Mouse (Mus musculus) bone marrow, adult 2 months (tissue): ENCODE measurements around the gene Pdhb. TPM values are rescaled to one million over a fixed set of nuclear protein-coding genes. Genes with fewer than 3 reads are reported as not detected.

Experiments used
- H3K27ac ChIP-seq: fragments of 200-500 bp; 2 replicates; pipeline ENCODE4 v1.5.1; 2012; ENCODE audit warnings: low read depth, mild to moderate bottlenecking, control low read depth, inconsistent platforms, low read length; ENCODE audit not compliant: control insufficient read depth, poor library complexity, insufficient read depth
- H3K4me1 ChIP-seq: fragments of 200-500 bp; 2 replicates; pipeline ENCODE4 v1.6.1; 2011; ENCODE audit warnings: low read length; ENCODE audit not compliant: control insufficient read depth, insufficient read depth
- H3K4me3 ChIP-seq: fragments of 200-500 bp; replicated peaks from 2 replicates; pipeline ENCODE3; 2011; ENCODE audit warnings: mild to moderate bottlenecking, low read depth, low read length, control low read depth; ENCODE audit not compliant: control insufficient read depth
- CTCF ChIP-seq: fragments of 200-500 bp; IDR thresholded peaks from 2 replicates; pipeline ENCODE4 v1.5.1; 2011; ENCODE audit warnings: low read length, control low read depth; ENCODE audit not compliant: control insufficient read depth, insufficient read depth
- POLR2A ChIP-seq: fragments of 200-500 bp; IDR thresholded peaks from 2 replicates; pipeline ENCODE4 v1.6.1; 2011; ENCODE audit warnings: low read depth, mild to moderate bottlenecking, control low read depth, low read length, borderline replicate concordance; ENCODE audit not compliant: control insufficient read depth
- WGBS: fragments of 180-500 bp; shearing (Covaris S2); methylation state at CpG from one replicate; pipeline ENCODE4 v1.1.7; 2018; 5-methylcytosine and 5-hydroxymethylcytosine counted together
- polyA plus RNA-seq: library from polyadenylated mRNA; stranded (reverse); fragments of >200 nt; gene quantifications from 2 replicates; pipeline ENCODE4 v1.2.4, GENCODE M21; 2011; ENCODE audit warnings: low replicate concordance; ENCODE audit not compliant: missing spikeins, insufficient read depth, insufficient read length

The Pdhb gene
- polyA plus RNA-seq, 1 experiment = 77.9 TPM

DNA sequence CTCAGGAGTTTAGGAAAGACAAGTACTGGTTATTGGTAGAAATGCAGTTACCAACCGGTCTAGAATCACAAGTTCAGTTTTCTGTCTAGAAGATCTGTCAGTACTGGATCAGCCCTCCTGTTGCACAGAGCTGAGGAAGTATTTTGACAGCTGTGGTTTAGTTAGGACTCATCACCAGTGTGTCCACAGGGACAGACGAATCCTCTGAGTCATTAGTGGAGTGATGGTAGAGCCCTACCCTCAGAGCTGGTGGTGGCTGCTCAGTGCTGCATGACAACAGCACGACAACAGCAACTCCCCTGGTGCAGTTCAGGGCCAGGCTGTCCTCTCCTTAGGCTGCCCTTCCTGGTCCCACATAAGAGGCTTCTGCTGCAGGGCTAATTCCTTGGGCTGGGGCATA lies 18.8 kb downstream of the Pdhb start:
- TF ChIP-seq POLR2A = no peak
- no peak for TF ChIP-seq CTCF
- no peaks in the 10 kb centered on the region; the same call in 1 of the 2 replicates for H3K4me1 ChIP-seq
- H3K27ac ChIP-seq = no peak overlapping the region
- 53% methylated on average over 3 of the region's 3 CpGs for WGBS
- H3K4me3 ChIP-seq = no peak overlapping the region

DNA sequence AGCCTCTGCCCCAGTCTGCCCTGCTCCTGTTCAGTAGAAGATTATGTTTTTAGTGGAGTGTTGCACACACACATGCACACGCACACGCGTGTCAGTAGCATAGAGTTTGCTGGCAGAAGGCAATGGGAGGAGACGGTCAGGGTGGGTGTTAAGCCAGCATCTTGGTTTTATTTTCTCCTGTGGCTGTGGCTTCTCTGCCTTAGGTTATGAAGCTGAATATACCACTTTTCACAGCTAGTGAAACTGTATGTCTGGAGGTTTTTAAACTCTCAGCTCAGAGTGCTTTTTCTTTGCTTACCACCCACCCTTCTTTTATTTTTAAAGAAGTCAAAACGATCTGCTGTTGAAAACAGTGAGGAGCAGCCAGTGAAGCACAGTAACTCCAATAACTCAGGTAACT lies 21.1 kb downstream of the Pdhb start:
- Histone ChIP-seq H3K4me1 (no peaks in the 10 kb centered on the region; the same call in 1 of the 2 replicates), H3K4me3 (no peak overlapping the region), H3K27ac (no peak overlapping the region)
- 93% methylated on average over 5 of the region's 5 CpGs for WGBS
- TF ChIP-seq CTCF = no peak
- TF ChIP-seq POLR2A = no peak

DNA sequence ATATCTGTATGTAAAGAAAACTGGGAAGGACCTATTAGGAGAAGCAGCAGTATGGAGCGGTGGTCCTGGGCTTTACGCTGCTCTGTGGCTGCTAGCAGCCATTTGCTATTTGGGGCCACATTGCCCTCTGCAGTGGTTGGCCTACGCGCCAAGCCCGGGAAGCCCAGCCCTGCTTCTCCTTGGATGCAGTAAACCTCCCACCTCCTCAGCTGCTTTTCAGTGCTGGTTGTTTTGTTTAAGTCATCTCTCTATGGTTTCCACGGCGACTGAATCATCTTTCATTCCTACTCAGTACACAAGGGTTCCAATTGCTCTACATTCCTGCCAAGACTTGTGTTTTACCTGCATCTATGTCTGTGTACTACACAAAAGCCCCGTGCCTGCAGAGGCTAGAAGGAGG lies 24.0 kb downstream of the Pdhb start:
- TF ChIP-seq POLR2A (no peak), CTCF (no peak)
- 92% methylated on average over 8 of the region's 8 CpGs for WGBS

DNA sequence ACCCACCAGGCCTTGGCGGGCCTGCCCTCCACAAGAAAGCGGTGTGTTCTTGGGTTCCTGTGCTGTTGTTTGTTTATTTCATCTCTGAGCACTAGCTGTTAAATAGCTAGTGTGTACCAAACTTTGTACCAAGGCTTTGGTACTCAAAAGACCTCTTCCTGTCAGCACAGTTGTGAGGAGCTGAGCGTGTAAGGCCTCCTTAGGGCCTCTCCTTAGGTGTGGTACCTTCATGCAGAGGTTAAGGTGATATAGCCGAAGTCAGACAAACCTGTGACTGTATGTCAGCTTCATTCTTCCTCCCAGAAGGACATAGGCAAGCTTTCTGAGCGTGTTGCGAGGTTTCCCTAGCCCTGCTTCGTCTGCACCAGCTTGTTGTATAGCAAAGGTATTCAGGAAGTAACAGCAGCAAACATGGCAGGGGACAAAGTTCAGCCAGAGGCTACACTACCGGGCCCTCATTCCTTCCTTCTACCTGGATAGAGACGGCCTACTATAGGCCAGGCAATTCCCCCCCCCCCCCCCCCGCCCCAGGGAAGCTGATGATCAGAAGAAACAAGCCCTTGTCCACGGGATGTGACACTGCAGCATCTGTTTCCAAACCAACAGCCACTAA lies 26.1 kb downstream of the Pdhb start:
- no peaks in the 10 kb centered on the region for H3K4me1 ChIP-seq
- no peak overlapping the region for H3K4me3 ChIP-seq
- no peak overlapping the region for H3K27ac ChIP-seq
- 84% methylated on average over 11 of the region's 11 CpGs for WGBS
- TF ChIP-seq POLR2A (no peak), CTCF (no peak)

More for the DNA sequence above, 24.0 kb downstream of the Pdhb start:
- H3K4me1 ChIP-seq = no peaks in the 10 kb centered on the region; the same call in 1 of the 2 replicates
- no peak overlapping the region for H3K27ac ChIP-seq
- H3K4me3 ChIP-seq = no peak overlapping the region

DNA sequence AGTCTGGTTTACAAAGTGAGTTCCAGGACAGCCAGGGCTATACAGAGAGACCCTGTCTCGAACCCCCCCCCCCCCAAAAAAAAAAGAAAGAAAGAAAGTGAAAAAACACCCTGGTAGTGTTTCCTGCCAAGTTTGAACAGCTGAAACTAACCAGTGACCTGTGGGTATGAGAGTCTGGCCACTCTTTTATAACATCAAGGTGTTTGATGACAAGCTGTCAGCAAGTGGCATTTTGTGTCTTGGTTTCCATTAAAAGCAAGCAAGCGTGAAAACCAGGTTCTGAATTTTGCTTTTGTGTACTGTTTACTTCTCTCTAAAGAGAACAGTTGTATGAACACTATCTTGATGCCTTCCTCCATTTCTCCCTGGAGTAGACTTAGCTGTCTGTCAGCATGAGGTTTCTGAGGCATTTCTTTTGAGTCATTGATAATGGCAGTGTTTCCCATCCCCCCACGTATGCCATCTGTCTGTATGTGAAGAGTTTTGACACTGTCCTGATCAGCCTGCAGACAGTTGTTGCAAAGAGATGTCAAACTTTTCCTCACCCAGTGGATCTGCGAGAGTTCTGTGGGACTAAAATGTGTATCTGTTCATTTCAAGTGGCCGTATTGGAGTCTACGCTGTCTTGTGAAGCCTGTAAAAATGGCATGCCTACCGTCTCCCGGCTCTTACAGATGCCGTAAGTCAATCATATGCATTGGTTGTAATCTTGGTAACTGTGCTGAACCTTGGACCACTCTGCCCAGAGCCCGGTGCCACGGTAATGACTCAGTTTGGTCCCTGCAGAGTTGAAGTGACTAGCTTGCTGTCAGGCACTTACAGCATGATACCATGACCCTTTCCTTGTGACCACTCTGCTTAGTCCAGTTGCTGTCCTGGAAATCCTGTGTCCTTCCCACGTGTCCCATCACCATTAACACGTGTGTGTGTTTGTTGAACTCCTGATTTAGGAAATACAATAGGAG lies 26.9 kb downstream of the Pdhb start:
- TF ChIP-seq CTCF (no peak), POLR2A (no peak)
- no peaks in the 10 kb centered on the region for H3K4me1 ChIP-seq
- H3K27ac ChIP-seq = no peak overlapping the region
- H3K4me3 ChIP-seq = no peak overlapping the region
- WGBS = 85% methylated on average over 13 of the region's 13 CpGs

DNA sequence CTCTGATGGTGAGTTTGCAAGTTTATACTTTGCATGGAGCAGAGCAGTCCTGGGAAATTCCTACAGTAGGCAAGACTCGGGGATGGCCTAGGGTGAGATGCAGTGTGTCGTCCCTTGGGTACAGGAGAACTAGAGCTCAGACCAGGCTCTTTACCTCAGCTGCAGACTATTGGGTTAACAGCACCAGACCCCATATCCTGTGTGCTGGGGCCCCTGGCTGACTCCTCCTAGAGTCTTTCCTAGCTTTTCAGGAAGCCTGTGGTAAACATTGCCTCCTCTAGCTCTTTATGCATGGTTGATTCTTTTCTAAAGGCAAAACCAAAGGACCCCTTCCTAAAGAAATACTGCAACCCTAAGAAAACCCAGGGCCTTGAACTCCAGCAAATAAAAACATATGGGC lies 31.7 kb downstream of the Pdhb start:
- no peak overlapping the region for H3K4me3 ChIP-seq
- no peak for TF ChIP-seq POLR2A
- H3K4me1 ChIP-seq = no peaks in the 10 kb centered on the region; the same call in 1 of the 2 replicates
- H3K27ac ChIP-seq = no peak overlapping the region
- 64% methylated on average over 2 of the region's 2 CpGs for WGBS

DNA sequence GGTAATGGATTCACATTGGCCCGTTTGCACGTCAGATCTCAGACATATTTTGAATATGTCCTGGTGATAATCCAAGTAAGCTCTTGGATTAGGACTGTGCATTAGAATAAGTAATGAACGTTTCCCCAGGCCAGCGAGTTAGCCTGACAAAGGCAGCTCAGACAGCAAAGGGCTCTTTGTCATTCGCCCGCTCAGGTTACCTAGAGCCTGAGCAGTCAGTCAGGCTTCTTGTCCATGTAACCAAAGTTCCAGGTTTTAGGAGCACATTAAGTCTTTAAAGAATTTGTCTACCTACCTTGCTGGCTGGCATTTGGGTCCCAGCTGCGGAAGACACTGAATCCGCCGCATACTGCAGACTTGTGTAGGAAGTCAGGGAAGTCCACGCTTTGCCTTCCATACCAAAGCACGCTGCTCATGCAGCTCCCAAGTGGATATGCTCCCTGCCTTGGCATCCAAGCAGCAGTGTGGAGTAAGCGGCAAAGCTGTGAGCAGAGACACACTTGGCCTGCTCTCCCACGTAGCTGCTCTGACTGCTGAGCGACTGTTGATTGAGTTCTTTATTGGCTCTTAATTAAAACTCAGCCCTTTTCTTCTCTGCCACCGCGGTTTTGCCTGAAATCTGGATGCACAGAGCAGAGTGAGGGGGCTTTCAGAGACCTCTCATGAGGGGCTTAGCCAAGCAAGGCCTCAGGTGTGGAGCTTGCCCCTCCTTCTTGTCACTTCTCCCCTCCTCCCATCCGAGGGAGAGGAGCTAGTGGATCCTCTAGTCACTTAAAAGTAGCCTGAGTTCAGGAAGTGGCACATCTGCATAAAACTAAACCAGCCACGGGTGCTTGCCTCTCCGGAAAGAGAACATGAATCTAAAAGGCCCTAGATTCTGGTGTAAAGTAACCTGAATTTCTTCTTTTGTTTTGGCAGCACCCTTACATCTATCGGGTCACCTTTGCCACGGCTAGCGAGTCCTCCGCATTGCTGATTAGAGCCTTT lies 32.8 kb downstream of the Pdhb start:
- Histone ChIP-seq H3K4me1 (no peaks in the 10 kb centered on the region; the same call in 1 of the 2 replicates), H3K27ac (no peak overlapping the region; the same call in 1 of the 2 replicates), H3K4me3 (no peak overlapping the region)
- WGBS = 77% methylated on average over 23 of the region's 23 CpGs
- TF ChIP-seq CTCF = no peak
- TF ChIP-seq POLR2A = no peak
